In the genomic region with DNA sequence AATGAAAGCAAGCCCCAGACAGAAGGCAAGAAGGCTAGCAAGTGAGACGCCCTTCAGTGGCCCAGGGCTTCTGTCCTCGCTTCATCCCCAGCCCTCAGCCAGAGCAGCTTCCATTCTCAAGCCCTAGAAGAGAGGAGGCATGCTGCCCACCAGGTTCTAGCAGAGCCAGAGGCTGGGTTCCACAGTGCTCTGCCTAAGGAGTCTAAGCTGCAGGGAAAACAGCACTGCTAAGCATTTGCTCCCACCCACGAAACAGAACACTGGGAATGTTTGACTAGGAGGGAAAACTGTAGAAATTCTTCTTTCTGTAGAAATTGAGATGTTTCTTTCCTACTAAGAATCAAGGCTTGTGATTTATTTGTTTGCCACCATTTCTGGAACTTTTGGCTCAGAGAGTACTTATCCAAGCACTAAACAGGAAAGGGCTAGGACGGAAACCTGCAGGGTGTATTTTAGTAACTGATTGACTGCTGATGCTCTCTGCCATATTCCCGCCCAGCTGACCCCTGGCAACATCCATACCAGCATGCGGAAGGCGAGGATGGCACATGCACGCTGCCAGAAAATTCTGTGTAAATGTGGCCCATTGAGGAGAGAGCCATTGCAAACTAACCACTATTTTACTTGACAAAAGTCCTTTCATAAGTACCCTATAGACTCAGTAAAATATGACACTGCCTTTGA, we compare ENCODE assay signal across 10 mouse cellular contexts.
"Had no signal": no experiment of that assay in that cellular context is flagged by ENCODE, and none has a peak within 500 bp of the region (broad histone marks: within the 10 kb centered on the region; RNA-seq: fewer than 3 reads in every experiment).

No protein-coding gene starts in this region.

- H3K27me3 ChIP-seq: intestine, embryonic 15.5 days; limb, embryonic 13.5 days; midbrain, embryonic 13.5 days; stomach, embryonic 15.5 days had no signal

- DNase-seq: layer of hippocampus, postnatal 36 days; left cerebral cortex, postnatal 4 days; right cerebral cortex, postnatal 14 days; thymus, adult 2 months; thymus, postnatal 25 days had no signal

- H3K4me1 ChIP-seq: intestine, embryonic 15.5 days; stomach, embryonic 15.5 days had no signal

- H3K9me3 ChIP-seq: intestine, embryonic 15.5 days; limb, embryonic 13.5 days; midbrain, embryonic 13.5 days; stomach, embryonic 15.5 days had no signal

- H3K4me3 ChIP-seq: intestine, embryonic 15.5 days; limb, embryonic 13.5 days; midbrain, embryonic 13.5 days; stomach, embryonic 15.5 days had no signal

- H3K4me2 ChIP-seq: intestine, embryonic 15.5 days; limb, embryonic 13.5 days; midbrain, embryonic 13.5 days; stomach, embryonic 15.5 days had no signal

- H3K27ac ChIP-seq: intestine, embryonic 15.5 days; limb, embryonic 13.5 days; liver, embryonic 14.5 days; midbrain, embryonic 13.5 days; stomach, embryonic 15.5 days had no signal

- ATAC-seq: intestine, embryonic 15.5 days; midbrain, embryonic 13.5 days had no signal

- H3K9ac ChIP-seq: intestine, embryonic 15.5 days; limb, embryonic 13.5 days; liver, embryonic 14.5 days; midbrain, embryonic 13.5 days; stomach, embryonic 15.5 days had no signal
